Mouse (Mus musculus) liver, embryonic 15.5 days (tissue): ENCODE results near the gene Dlk2. TPM values are rescaled to one million over a fixed set of nuclear protein-coding genes. Genes with fewer than 3 reads are reported as not detected.

Experiments
- ATAC-seq: fragments of 200-750 bp; cut with Nextera tagmentation; 2 replicates; pipeline ENCODE4 v1.8.0; 2017; ENCODE audit warnings: moderate number of reproducible peaks, mild to moderate bottlenecking, moderate library complexity; ENCODE audit not compliant: insufficient read depth
- H3K27ac ChIP-seq: fragments of 300-500 bp; sonication (generic); replicated peaks from 2 replicates; pipeline ENCODE4 v1.5.1; 2015; ENCODE audit warnings: mild to moderate bottlenecking, inconsistent platforms
- H3K27me3 ChIP-seq: fragments of 300-500 bp; sonication (generic); 2 replicates; pipeline ENCODE4 v1.6.1; 2015; ENCODE audit warnings: mild to moderate bottlenecking, inconsistent platforms
- H3K36me3 ChIP-seq: fragments of 300-500 bp; sonication (generic); replicated peaks from 2 replicates; pipeline ENCODE4 v1.6.1; 2015; ENCODE audit warnings: moderate library complexity, mild to moderate bottlenecking, inconsistent platforms
- H3K4me1 ChIP-seq: fragments of 300-500 bp; sonication (generic); replicated peaks from 2 replicates; pipeline ENCODE4 v1.6.1; 2015; ENCODE audit warnings: inconsistent platforms
- H3K4me2 ChIP-seq: fragments of 300-500 bp; sonication (generic); 2 replicates; pipeline ENCODE4 v1.6.1; 2015; ENCODE audit warnings: moderate library complexity, mild to moderate bottlenecking, inconsistent platforms
- H3K4me3 ChIP-seq: fragments of 300-500 bp; sonication (generic); replicated peaks from 2 replicates; pipeline ENCODE4 v1.5.1; 2015; ENCODE audit warnings: mild to moderate bottlenecking, inconsistent platforms
- H3K9ac ChIP-seq: fragments of 300-500 bp; sonication (generic); 2 replicates; pipeline ENCODE4 v1.6.1; 2015; ENCODE audit warnings: moderate library complexity, mild to moderate bottlenecking, inconsistent platforms
- H3K9me3 ChIP-seq: fragments of 300-500 bp; sonication (generic); replicated peaks from 2 replicates; pipeline ENCODE4 v1.6.1; 2016; ENCODE audit warnings: inconsistent platforms
- WGBS: fragments of 180-500 bp; shearing (Covaris S2); methylation state at CpG from one replicate; pipeline ENCODE4 v1.1.7; 2015; ENCODE audit warnings: mixed read lengths; ENCODE audit not compliant: insufficient replicate concordance; 5-methylcytosine and 5-hydroxymethylcytosine counted together
- polyA plus RNA-seq: library from polyadenylated mRNA; unstranded; fragments of >200 nt; fragmentation: Nextera tagmentation; extraction: Ambion mirVana; gene quantifications from 2 replicates; pipeline ENCODE4 v1.2.1, GENCODE M21; 2015

Dlk2 gene
- polyA plus RNA-seq, 1 experiment from 2014 or later: not detected

GRCm38 (mm10) chr17:46273803-46274236, 23.4 kb upstream of the Dlk2 start:
- H3K4me1 ChIP-seq: 0 out of 2 replicates have a peak, but pooled peaks cover 3% of the 10 kb centered on the region
- no peak overlapping the region for H3K9ac ChIP-seq
- H3K27ac ChIP-seq: no peak overlapping the region
- H3K36me3 ChIP-seq: peaks cover 43% of the 10 kb centered on the region
- no peak overlapping the region for H3K4me2 ChIP-seq
- H3K27me3 ChIP-seq: no peaks in the 10 kb centered on the region
- ATAC-seq: no peak
- 77% methylated on average over 1 of the region's 1 CpGs for WGBS
- H3K9me3 ChIP-seq: no peaks in the 10 kb centered on the region
- H3K4me3 ChIP-seq: no peak overlapping the region

GRCm38 (mm10) chr17:46274465-46274864, 22.8 kb upstream of the Dlk2 start:
- WGBS: 82% methylated on average over 6 of the region's 6 CpGs
- Histone ChIP-seq H3K4me1 (0 out of 2 replicates have a peak, but pooled peaks cover 3% of the 10 kb centered on the region), H3K4me3 (no peak overlapping the region), H3K4me2 (no peak overlapping the region), H3K36me3 (peaks cover 50% of the 10 kb centered on the region), H3K27ac (no peak overlapping the region), H3K9me3 (no peaks in the 10 kb centered on the region), H3K27me3 (no peaks in the 10 kb centered on the region), H3K9ac (no peak overlapping the region)
- ATAC-seq: no peak

- Histone ChIP-seq H3K27ac (no peak overlapping the region), H3K4me2 (no peak overlapping the region), H3K9ac (no peak overlapping the region), H3K9me3 (no peaks in the 10 kb centered on the region), H3K36me3 (peaks cover 55% of the 10 kb centered on the region), H3K4me1 (peaks cover 3% of the 10 kb centered on the region; the same call in 1 of the 2 replicates), H3K4me3 (no peak overlapping the region), H3K27me3 (no peaks in the 10 kb centered on the region)
- ATAC-seq: no peak
- 74% methylated on average over 6 of the region's 6 CpGs for WGBS
Measured at GRCm38 (mm10) chr17:46275034-46275433, 22.2 kb upstream of the Dlk2 start.

- 63% methylated on average over 10 of the region's 10 CpGs for WGBS
- Histone ChIP-seq H3K4me2 (no peak overlapping the region), H3K27me3 (no peaks in the 10 kb centered on the region), H3K36me3 (peaks cover 57% of the 10 kb centered on the region), H3K9me3 (no peaks in the 10 kb centered on the region), H3K27ac (no peak overlapping the region), H3K4me1 (peaks cover 3% of the 10 kb centered on the region; the same call in 1 of the 2 replicates), H3K4me3 (no peak overlapping the region), H3K9ac (no peak overlapping the region)
- ATAC-seq: no peak
Measured at GRCm38 (mm10) chr17:46275506-46275905, 21.7 kb upstream of the Dlk2 start.

GRCm38 (mm10) chr17:46277586-46277985, 19.6 kb upstream of the Dlk2 start:
- Histone ChIP-seq H3K4me1 (peaks cover 17% of the 10 kb centered on the region), H3K36me3 (peaks cover 45% of the 10 kb centered on the region), H3K4me2 (no peak overlapping the region), H3K4me3 (no peak overlapping the region), H3K27me3 (no peaks in the 10 kb centered on the region), H3K9ac (no peak overlapping the region), H3K9me3 (no peaks in the 10 kb centered on the region), H3K27ac (no peak overlapping the region)
- ATAC-seq: no peak
- WGBS: 74% methylated on average over 4 of the region's 4 CpGs

GRCm38 (mm10) chr17:46278011-46278765, 19.0 kb upstream of the Dlk2 start:
- Histone ChIP-seq H3K27me3 (no peaks in the 10 kb centered on the region), H3K27ac (no peak overlapping the region), H3K36me3 (peaks cover 45% of the 10 kb centered on the region), H3K4me2 (no peak overlapping the region), H3K4me3 (no peak overlapping the region), H3K4me1 (peaks cover 20% of the 10 kb centered on the region), H3K9me3 (no peaks in the 10 kb centered on the region), H3K9ac (no peak overlapping the region)
- WGBS: 90% methylated on average over 12 of the region's 12 CpGs
- ATAC-seq: no peak

- Histone ChIP-seq H3K27ac (peak within 1 kb of the TSS; percentile 77), H3K27me3 (peaks cover 8% of the 10 kb centered on the region), H3K4me1 (peaks cover 20% of the 10 kb centered on the region), H3K4me3 (peak within 1 kb of the TSS; percentile 80), H3K4me2 (peak within 1 kb of the TSS; percentile 95), H3K9me3 (no peaks in the 10 kb centered on the region), H3K36me3 (peaks cover 30% of the 10 kb centered on the region), H3K9ac (peak within 1 kb of the TSS; percentile 81)
- ATAC-seq: peak; percentile 91
- WGBS: under 1% methylated on average over 37 of the region's 37 CpGs
Measured at GRCm38 (mm10) chr17:46282483-46283123, 14.6 kb upstream of the Dlk2 start, which contains the start of gene Tjap1. Tjap1 (minus strand) TSS chr17:46283026.

- Histone ChIP-seq H3K27ac (no peak overlapping the region), H3K27me3 (peaks cover 8% of the 10 kb centered on the region), H3K9ac (peak overlapping the region; percentile 30; the same call in 1 of the 2 replicates), H3K9me3 (no peaks in the 10 kb centered on the region), H3K4me3 (peak overlapping the region; percentile 80), H3K4me2 (peak overlapping the region; percentile 95), H3K36me3 (peaks cover 27% of the 10 kb centered on the region), H3K4me1 (peaks cover 20% of the 10 kb centered on the region)
- ATAC-seq: peak; percentile 20; the same call in 1 of the 2 replicates
- 23% methylated on average over 9 of the region's 9 CpGs for WGBS
Measured at GRCm38 (mm10) chr17:46283140-46283539, 14.1 kb upstream of the Dlk2 start.

GRCm38 (mm10) chr17:46283911-46284310, 13.3 kb upstream of the Dlk2 start:
- Histone ChIP-seq H3K4me2 (no peak overlapping the region), H3K9me3 (no peaks in the 10 kb centered on the region), H3K4me1 (peaks cover 20% of the 10 kb centered on the region), H3K27me3 (peaks cover 9% of the 10 kb centered on the region), H3K4me3 (no peak overlapping the region), H3K9ac (no peak overlapping the region), H3K27ac (no peak overlapping the region), H3K36me3 (peaks cover 20% of the 10 kb centered on the region)
- 65% methylated on average over 8 of the region's 8 CpGs for whole genome bisulfite sequencing
- no peak for ATAC-seq

- Histone ChIP-seq H3K4me2 (no peak overlapping the region), H3K27me3 (peaks cover 16% of the 10 kb centered on the region), H3K36me3 (peaks cover 12% of the 10 kb centered on the region), H3K9me3 (no peaks in the 10 kb centered on the region), H3K27ac (no peak overlapping the region), H3K9ac (no peak overlapping the region), H3K4me1 (peaks cover 20% of the 10 kb centered on the region), H3K4me3 (no peak overlapping the region)
- WGBS: 46% methylated on average over 7 of the region's 7 CpGs
- ATAC-seq: no peak
Measured at GRCm38 (mm10) chr17:46284653-46285052, 12.6 kb upstream of the Dlk2 start.

GRCm38 (mm10) chr17:46285407-46285806, 11.8 kb upstream of the Dlk2 start:
- Histone ChIP-seq H3K4me1 (peaks cover 20% of the 10 kb centered on the region), H3K27ac (no peak overlapping the region), H3K4me2 (no peak overlapping the region), H3K9ac (no peak overlapping the region), H3K27me3 (peaks cover 16% of the 10 kb centered on the region), H3K9me3 (no peaks in the 10 kb centered on the region), H3K36me3 (peaks cover 5% of the 10 kb centered on the region; the same call in 1 of the 2 replicates), H3K4me3 (no peak overlapping the region)
- WGBS: 47% methylated on average over 6 of the region's 6 CpGs
- ATAC-seq: no peak
